Mouse (Mus musculus) liver, adult 2 months (tissue): ENCODE data around the gene Tm6sf2.

Experiments
- CTCF ChIP-seq: fragments of 200-500 bp; IDR thresholded peaks from 2 replicates; pipeline ENCODE4 v1.5.1; 2011; ENCODE audit warnings: low read depth, low read length, control low read depth
- POLR2A ChIP-seq: fragments of 200-500 bp; IDR thresholded peaks from 2 replicates; pipeline ENCODE4 v1.6.1; 2011; ENCODE audit warnings: low read length, control low read depth; ENCODE audit not compliant: insufficient read depth; ENCODE audit errors: extremely low read depth

DNA sequence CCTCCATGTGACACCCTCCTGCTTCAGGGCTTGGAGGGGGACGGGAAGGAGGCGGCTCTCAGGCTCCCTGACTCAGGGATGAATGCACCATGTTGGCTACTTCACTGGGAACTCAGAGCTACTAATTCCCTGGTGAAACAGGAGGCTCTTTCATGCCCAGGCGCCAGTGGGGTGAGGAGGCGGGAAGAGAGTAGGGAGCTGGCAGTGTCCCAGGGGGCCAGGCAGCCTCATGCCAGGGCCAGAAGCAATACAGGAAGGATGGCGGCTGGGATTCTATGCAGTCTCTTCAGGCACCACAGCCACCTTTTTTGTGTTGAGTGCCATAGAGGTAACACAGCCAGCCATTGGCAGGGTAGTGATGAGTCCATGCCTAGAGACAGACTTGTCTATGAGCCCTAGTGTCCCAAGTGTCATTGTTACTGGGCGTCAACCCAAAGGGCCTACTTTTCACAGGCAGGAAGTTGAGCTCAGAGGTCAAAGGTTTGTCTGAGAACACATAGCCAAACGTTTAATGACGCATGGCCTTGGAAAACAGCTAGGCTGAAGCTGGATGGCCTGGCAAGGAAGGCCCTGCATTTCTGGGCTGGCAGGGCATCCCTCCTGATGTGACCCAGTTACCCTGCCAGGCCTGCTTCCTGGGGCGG lies 56.7 kb downstream of the Tm6sf2 start:
- TF ChIP-seq CTCF, result no peak
- TF ChIP-seq POLR2A, result no peak
